Mouse (Mus musculus): ENCODE measurements around the gene Cryaa. TPM values are rescaled to one million over a fixed set of nuclear protein-coding genes. Genes with fewer than 3 reads are reported as not detected.

Gene Cryaa
- polyA plus RNA-seq, 1 experiment from 2014 or later, result 0.89 TPM

DNA sequence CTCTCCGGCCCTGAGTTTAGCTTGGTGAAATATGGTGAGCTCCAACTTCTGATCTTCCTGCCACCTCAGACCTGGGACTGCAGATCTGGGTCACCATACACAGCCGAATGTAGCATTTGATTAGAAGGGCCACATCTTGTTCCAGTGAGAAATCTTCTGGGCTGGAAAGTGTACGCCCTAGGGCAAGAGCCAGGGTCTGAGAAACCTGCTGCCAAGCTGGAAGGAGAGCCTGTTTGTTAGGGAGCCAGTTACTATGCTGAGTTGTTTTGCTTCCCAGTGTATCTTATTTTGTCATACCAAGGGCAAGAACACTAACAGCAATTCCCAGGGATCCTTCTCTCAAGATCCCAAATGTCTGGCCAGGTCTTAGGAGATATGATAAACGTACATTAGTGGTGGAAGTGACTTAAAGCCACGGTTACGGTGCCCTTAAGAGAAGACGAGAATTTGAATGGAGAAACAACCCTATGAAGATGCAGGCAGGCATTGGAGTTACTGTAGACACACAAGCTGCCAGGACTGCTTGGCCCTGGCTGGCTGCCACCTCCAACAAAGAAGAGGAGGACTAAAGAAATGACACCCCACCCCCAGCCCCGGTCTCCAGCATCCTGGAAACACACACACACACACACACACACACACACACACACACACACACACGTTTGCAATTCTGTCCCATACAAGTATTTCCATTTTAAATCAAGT is 39.6 kb upstream of the Cryaa start:
- Histone ChIP-seq H3K9ac (ENCODE audit: low read depth, low read length) (no peak overlapping the region), H3K27ac (replicated peaks; ENCODE audit: low read depth, low read length) (no peak overlapping the region), H3K9me3 (ENCODE audit: control insufficient read depth, low read length) (no peaks in the 10 kb centered on the region), H3K36me3 (ENCODE audit: control insufficient read depth, insufficient read depth, low read length) (no peaks in the 10 kb centered on the region), H3K4me3 (ENCODE audit: low read depth, low read length) (no peak overlapping the region), H3K27me3 (replicated peaks; ENCODE audit: control insufficient read depth, insufficient read depth, low read length) (peaks cover 19% of the 10 kb centered on the region), H3K4me1 (ENCODE audit: control insufficient read depth, insufficient read depth, low read length) (peaks cover 14% of the 10 kb centered on the region), H3K4me2 (ENCODE audit: low read depth, low read length) (no peak overlapping the region; the same call in 1 of the 2 replicates)
- DNase-seq (ENCODE audit: low spot score) (peak; percentile 56), ATAC-seq (ENCODE audit: low read depth) (no peak)
- 59% methylated on average over 9 of the region's 9 CpGs for WGBS

DNA sequence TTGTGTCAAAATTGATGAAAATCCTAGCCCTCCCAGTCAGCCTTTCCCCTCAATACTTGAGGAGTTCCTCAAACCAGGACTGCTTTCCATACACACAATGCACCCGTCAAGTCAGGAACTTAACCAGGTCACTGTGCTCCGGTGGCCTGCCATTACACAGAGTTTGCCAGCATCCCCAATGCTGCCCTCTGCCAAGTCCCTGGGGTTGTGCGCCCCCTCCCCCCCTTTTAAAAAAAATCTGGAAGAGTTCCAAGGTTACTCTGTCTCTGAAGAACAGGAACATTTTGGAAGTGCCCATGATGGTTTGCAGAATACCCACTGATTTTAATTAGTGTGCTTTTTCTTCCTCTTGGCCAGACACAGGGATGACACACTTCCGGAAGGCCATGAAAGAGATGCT is 38.0 kb upstream of the Cryaa start:
- ATAC-seq (ENCODE audit: low read depth) (no peak), DNase-seq (ENCODE audit: low spot score) (no peak)
- H3K9ac ChIP-seq (ENCODE audit: low read depth, low read length), result no peak overlapping the region
- H3K4me3 ChIP-seq (ENCODE audit: low read depth, low read length), result no peak overlapping the region
- H3K9me3 ChIP-seq (ENCODE audit: control insufficient read depth, low read length), result no peaks in the 10 kb centered on the region
- H3K36me3 ChIP-seq (ENCODE audit: control insufficient read depth, insufficient read depth, low read length), result no peaks in the 10 kb centered on the region
- H3K4me2 ChIP-seq (ENCODE audit: low read depth, low read length), result no peak overlapping the region
- WGBS, result 64% methylated on average over 4 of the region's 4 CpGs
- peaks cover 19% of the 10 kb centered on the region for H3K27me3 ChIP-seq (replicated peaks; ENCODE audit: control insufficient read depth, insufficient read depth, low read length)
- no peak overlapping the region for H3K27ac ChIP-seq (replicated peaks; ENCODE audit: low read depth, low read length)
- H3K4me1 ChIP-seq (ENCODE audit: control insufficient read depth, insufficient read depth, low read length), result peaks cover 14% of the 10 kb centered on the region

DNA sequence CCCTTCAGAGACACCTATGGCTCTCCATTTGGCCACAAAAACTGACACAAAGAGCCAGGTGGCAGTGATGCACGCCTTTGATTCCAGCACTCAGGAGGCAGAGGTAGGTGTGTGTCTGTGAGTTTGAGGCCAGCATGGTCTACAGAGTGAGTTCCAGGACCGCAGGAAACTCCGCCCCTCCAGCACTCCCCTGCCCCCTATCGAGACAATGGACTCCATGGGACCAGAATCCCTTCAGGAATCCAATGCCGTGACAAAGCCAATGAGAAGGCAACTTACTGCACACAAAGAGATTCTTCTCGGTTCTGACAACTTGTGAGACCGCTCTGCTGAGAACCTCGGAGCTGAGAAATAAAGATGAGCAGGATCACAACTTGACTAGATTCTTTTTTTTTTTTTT is 35.3 kb upstream of the Cryaa start:
- Histone ChIP-seq H3K9ac (ENCODE audit: low read depth, low read length) (no peak overlapping the region), H3K36me3 (ENCODE audit: control insufficient read depth, insufficient read depth, low read length) (peaks cover 18% of the 10 kb centered on the region), H3K4me2 (ENCODE audit: low read depth, low read length) (no peak overlapping the region), H3K27me3 (replicated peaks; ENCODE audit: control insufficient read depth, insufficient read depth, low read length) (no peaks in the 10 kb centered on the region; the same call in 1 of the 2 replicates), H3K9me3 (ENCODE audit: control insufficient read depth, low read length) (no peaks in the 10 kb centered on the region), H3K4me1 (ENCODE audit: control insufficient read depth, insufficient read depth, low read length) (peaks cover 6% of the 10 kb centered on the region; the same call in 1 of the 2 replicates), H3K27ac (replicated peaks; ENCODE audit: low read depth, low read length) (no peak overlapping the region), H3K4me3 (ENCODE audit: low read depth, low read length) (no peak overlapping the region)
- ATAC-seq (ENCODE audit: low read depth), result no peak
- 41% methylated on average over 8 of the region's 8 CpGs for WGBS
- no peak for DNase-seq (ENCODE audit: low spot score)

DNA sequence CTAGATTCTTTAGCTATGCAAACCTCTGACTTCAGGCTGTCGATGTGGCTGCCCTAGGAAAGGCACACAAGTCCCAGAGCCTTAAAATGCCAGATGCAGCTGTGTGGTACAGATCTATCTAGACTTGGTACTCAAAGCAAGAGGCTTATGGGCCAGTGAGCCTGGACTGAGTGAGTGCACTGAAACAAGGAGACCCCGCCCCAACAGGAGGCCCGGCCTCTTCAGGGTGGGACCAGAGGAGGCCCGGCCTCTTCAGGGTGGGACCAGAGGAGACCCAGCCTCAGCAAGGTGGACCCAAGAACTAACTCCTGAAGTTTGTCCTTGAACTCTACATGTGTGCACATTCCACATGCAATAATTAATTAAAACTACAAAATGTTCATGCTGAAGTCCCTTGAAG is 34.7 kb upstream of the Cryaa start:
- H3K36me3 ChIP-seq (ENCODE audit: control insufficient read depth, insufficient read depth, low read length), result peaks cover 24% of the 10 kb centered on the region
- H3K4me3 ChIP-seq (ENCODE audit: low read depth, low read length), result no peak overlapping the region
- 75% methylated on average over 4 of the region's 4 CpGs for WGBS
- peaks cover under 1% of the 10 kb centered on the region; the same call in 1 of the 2 replicates for H3K4me1 ChIP-seq (ENCODE audit: control insufficient read depth, insufficient read depth, low read length)
- ATAC-seq (ENCODE audit: low read depth) (no peak), DNase-seq (ENCODE audit: low spot score) (no peak)
- H3K27me3 ChIP-seq (replicated peaks; ENCODE audit: control insufficient read depth, insufficient read depth, low read length), result no peaks in the 10 kb centered on the region; the same call in 1 of the 2 replicates
- no peak overlapping the region for H3K27ac ChIP-seq (replicated peaks; ENCODE audit: low read depth, low read length)
- H3K4me2 ChIP-seq (ENCODE audit: low read depth, low read length), result no peak overlapping the region
- H3K9ac ChIP-seq (ENCODE audit: low read depth, low read length), result no peak overlapping the region
- no peaks in the 10 kb centered on the region for H3K9me3 ChIP-seq (ENCODE audit: control insufficient read depth, low read length)

DNA sequence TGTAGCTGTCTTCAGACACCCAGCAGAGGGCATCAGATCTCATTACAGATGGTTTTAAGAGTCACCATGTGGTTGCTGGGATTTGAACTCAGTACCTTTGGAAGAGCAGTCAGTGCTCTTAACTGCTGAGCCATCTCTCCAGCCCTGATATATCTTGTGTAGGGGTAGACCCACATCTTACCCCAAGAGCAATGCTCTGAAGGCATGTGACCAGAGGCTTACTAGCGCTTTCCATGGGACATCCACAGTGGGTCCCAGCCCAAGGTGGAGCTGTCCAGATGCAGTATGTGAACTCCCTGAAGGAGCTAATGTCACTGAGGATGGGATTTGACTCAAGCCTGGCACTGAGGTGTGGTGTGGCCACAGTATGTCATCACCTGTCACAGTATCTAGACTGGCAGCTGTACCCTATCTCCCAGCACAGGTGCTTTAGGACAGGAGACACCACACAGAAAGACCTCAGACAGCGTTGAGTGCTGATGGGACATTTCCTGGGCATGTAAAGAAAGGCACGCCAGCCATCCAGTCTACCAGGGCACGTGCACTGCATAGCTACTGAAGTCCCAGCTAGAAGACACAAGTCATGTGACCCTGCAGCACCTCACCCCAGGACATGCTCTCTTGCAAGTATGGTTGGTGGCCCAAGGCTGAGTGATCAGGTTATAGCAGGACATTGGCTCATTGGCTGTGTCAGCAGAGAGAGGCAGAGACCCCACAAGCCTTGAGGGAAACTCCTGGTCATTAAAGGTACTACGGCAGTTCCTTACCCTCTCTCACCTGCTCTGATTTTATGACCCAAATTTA is 31.2 kb upstream of the Cryaa start:
- no peaks in the 10 kb centered on the region for H3K4me1 ChIP-seq (ENCODE audit: control insufficient read depth, insufficient read depth, low read length)
- WGBS, result 96% methylated on average over 5 of the region's 5 CpGs
- peak; percentile 37; the same call in 1 of the 2 replicates for ATAC-seq (ENCODE audit: low read depth)

DNA sequence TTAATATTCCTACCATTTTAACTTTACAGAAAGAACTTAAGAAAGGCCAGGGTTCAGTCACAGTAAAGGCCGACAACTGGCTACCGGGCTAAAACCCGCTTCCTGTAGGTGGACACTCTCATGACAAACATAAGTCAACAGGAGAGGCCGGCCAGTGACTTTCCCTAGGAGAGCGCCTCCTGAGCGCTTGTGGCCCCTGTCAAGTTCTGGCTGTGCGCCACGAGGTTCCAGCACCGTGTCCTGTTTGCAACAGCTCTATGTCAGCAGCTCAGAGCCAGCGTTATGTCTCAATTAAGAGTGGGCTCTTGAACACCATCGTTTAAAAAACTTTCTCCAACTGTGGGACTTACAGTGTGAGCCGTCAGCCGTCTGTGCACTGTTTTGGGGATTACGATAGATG is 25.5 kb upstream of the Cryaa start:
- DNase-seq (ENCODE audit: low spot score), result no peak
- no peaks in the 10 kb centered on the region for H3K27me3 ChIP-seq (replicated peaks; ENCODE audit: control insufficient read depth, insufficient read depth, low read length)
- no peak overlapping the region for H3K27ac ChIP-seq (replicated peaks; ENCODE audit: low read depth, low read length)
- H3K4me1 ChIP-seq (ENCODE audit: control insufficient read depth, insufficient read depth, low read length), result no peaks in the 10 kb centered on the region
- no peaks in the 10 kb centered on the region for H3K9me3 ChIP-seq (ENCODE audit: control insufficient read depth, low read length)
- H3K9ac ChIP-seq (ENCODE audit: low read depth, low read length), result no peak overlapping the region
- no peak overlapping the region for H3K4me3 ChIP-seq (ENCODE audit: low read depth, low read length)
- ATAC-seq (ENCODE audit: low read depth), result no peak
- H3K36me3 ChIP-seq (ENCODE audit: control insufficient read depth, insufficient read depth, low read length), result peaks cover 95% of the 10 kb centered on the region
- 88% methylated on average over 14 of the region's 14 CpGs for WGBS
- H3K4me2 ChIP-seq (ENCODE audit: low read depth, low read length), result no peak overlapping the region

More for the DNA sequence above, 31.2 kb upstream of the Cryaa start:
- Histone ChIP-seq H3K4me2 (ENCODE audit: low read depth, low read length) (no peak overlapping the region), H3K9ac (ENCODE audit: low read depth, low read length) (no peak overlapping the region), H3K4me3 (ENCODE audit: low read depth, low read length) (no peak overlapping the region), H3K27ac (replicated peaks; ENCODE audit: low read depth, low read length) (no peak overlapping the region), H3K36me3 (ENCODE audit: control insufficient read depth, insufficient read depth, low read length) (peaks cover 59% of the 10 kb centered on the region), H3K9me3 (ENCODE audit: control insufficient read depth, low read length) (no peaks in the 10 kb centered on the region), H3K27me3 (replicated peaks; ENCODE audit: control insufficient read depth, insufficient read depth, low read length) (no peaks in the 10 kb centered on the region)
- no peak for DNase-seq (ENCODE audit: low spot score)

DNA sequence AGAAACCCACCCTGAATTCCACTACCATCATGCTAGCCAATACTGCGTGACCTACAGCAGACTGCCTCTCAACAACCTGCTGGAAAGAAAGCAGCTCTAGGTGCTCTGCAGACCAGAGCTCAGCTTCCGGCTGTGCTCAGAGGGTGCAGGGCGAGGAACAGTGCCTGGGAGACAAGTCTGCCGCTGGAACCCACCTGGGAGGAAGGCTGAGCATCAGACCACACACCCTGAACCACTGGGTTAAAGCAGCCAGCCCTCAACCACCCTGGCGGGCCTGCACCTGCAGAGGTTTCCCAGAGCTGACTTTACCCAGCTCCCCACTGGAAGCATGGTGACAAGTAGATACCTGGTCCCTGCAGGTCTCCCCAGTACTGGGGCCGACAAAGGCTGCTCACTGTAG is 24.3 kb upstream of the Cryaa start:
- Histone ChIP-seq H3K4me3 (ENCODE audit: low read depth, low read length) (no peak overlapping the region), H3K9me3 (ENCODE audit: control insufficient read depth, low read length) (no peaks in the 10 kb centered on the region), H3K27ac (replicated peaks; ENCODE audit: low read depth, low read length) (no peak overlapping the region), H3K36me3 (ENCODE audit: control insufficient read depth, insufficient read depth, low read length) (peaks cover 84% of the 10 kb centered on the region), H3K4me1 (ENCODE audit: control insufficient read depth, insufficient read depth, low read length) (no peaks in the 10 kb centered on the region), H3K27me3 (replicated peaks; ENCODE audit: control insufficient read depth, insufficient read depth, low read length) (no peaks in the 10 kb centered on the region), H3K4me2 (ENCODE audit: low read depth, low read length) (no peak overlapping the region), H3K9ac (ENCODE audit: low read depth, low read length) (no peak overlapping the region)
- 78% methylated on average over 6 of the region's 6 CpGs for WGBS
- ATAC-seq (ENCODE audit: low read depth), result no peak
- DNase-seq (ENCODE audit: low spot score), result no peak

DNA sequence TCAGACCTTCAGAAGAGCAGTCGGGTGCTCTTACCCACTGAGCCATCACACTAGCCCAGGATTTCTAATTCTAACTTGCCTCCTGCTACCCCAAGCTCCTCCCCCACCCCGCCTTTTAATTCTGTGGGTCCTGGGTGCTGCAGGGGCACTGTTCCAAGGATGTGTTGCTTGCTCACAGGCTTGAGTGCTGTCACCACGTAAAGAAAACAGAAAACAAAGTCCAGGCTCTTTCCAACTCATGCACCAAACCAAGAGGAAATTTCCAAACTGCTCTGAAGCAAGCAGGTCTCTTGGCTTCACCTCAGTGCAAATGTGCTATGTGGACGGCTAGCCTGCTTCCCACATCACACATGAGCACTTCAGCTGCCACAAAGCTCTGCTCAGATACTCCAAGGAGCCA is 22.2 kb upstream of the Cryaa start:
- Histone ChIP-seq H3K9ac (ENCODE audit: low read depth, low read length) (no peak overlapping the region), H3K27me3 (replicated peaks; ENCODE audit: control insufficient read depth, insufficient read depth, low read length) (no peaks in the 10 kb centered on the region), H3K27ac (replicated peaks; ENCODE audit: low read depth, low read length) (no peak overlapping the region), H3K4me2 (ENCODE audit: low read depth, low read length) (no peak overlapping the region), H3K4me1 (ENCODE audit: control insufficient read depth, insufficient read depth, low read length) (no peaks in the 10 kb centered on the region), H3K9me3 (ENCODE audit: control insufficient read depth, low read length) (no peaks in the 10 kb centered on the region), H3K4me3 (ENCODE audit: low read depth, low read length) (no peak overlapping the region), H3K36me3 (ENCODE audit: control insufficient read depth, insufficient read depth, low read length) (peaks cover 63% of the 10 kb centered on the region)
- DNase-seq (ENCODE audit: low spot score) (no peak), ATAC-seq (ENCODE audit: low read depth) (no peak)
- WGBS, result 67% methylated on average over 4 of the region's 4 CpGs

Data from embryonic facial prominence, embryonic 14.5 days (tissue).